Mouse (Mus musculus) limb, embryonic 11.5 days (tissue): ENCODE measurements around the gene Tas2r131. TPM values are rescaled to one million over a fixed set of nuclear protein-coding genes. Genes with fewer than 3 reads are reported as not detected.
"Not testable (repeated sequence)": the region's sequence is repeated elsewhere in the genome, so short reads cannot be mapped to it uniquely, and the experiment has no call there.

Experiments
- ATAC-seq: fragments of 200-750 bp; cut with Nextera tagmentation; 2 replicates; pipeline ENCODE4 v1.8.0; 2017; ENCODE audit warnings: low read depth; ENCODE audit not compliant: insufficient number of reproducible peaks, low FRiP score, low TSS enrichment
- DNase-seq: peaks from one replicate; pipeline ENCODE4 v3.0.0-alpha.2; 2015; ENCODE audit warnings: low spot score
- H3K27ac ChIP-seq: fragments of 300-500 bp; sonication (generic); replicated peaks from 2 replicates; pipeline ENCODE4 v1.5.1; 2014; ENCODE audit warnings: low read depth, mild to moderate bottlenecking, low read length
- H3K27me3 ChIP-seq: fragments of 300-500 bp; sonication (generic); 2 replicates; pipeline ENCODE4 v1.6.1; 2014; ENCODE audit warnings: mild to moderate bottlenecking, low read length, mixed read lengths; ENCODE audit not compliant: control insufficient read depth, insufficient read depth
- H3K36me3 ChIP-seq: fragments of 300-500 bp; sonication (generic); 2 replicates; pipeline ENCODE4 v1.6.1; 2014; ENCODE audit warnings: mild to moderate bottlenecking, low read length, moderate library complexity, mixed read lengths; ENCODE audit not compliant: control insufficient read depth, insufficient read depth
- H3K4me1 ChIP-seq: fragments of 300-500 bp; sonication (generic); 2 replicates; pipeline ENCODE4 v1.6.1; 2014; ENCODE audit warnings: low read length, mixed read lengths; ENCODE audit not compliant: control insufficient read depth, insufficient read depth
- H3K4me2 ChIP-seq: fragments of 300-500 bp; sonication (generic); 2 replicates; pipeline ENCODE4 v1.6.1; 2014; ENCODE audit warnings: low read depth, mild to moderate bottlenecking, moderate library complexity; ENCODE audit not compliant: severe bottlenecking
- H3K4me3 ChIP-seq: fragments of 300-500 bp; sonication (generic); 2 replicates; pipeline ENCODE4 v1.5.1; 2014; ENCODE audit warnings: low read depth, low read length
- H3K9ac ChIP-seq: fragments of 300-500 bp; sonication (generic); 2 replicates; pipeline ENCODE4 v1.6.1; 2014; ENCODE audit warnings: mild to moderate bottlenecking, low read length
- H3K9me3 ChIP-seq: fragments of 300-500 bp; sonication (generic); 2 replicates; pipeline ENCODE4 v1.6.1; 2016; ENCODE audit warnings: low read length; ENCODE audit not compliant: control insufficient read depth
- WGBS: fragments of 180-500 bp; shearing (Covaris S2); extraction: QIAGEN DNeasy Blood & Tissue Kit; methylation state at CpG from one replicate; pipeline ENCODE4 v1.1.7; 2014; 5-methylcytosine and 5-hydroxymethylcytosine counted together
- polyA plus RNA-seq: library from polyadenylated mRNA; unstranded; fragments of >200 nt; fragmentation: Nextera tagmentation; extraction: Ambion mirVana; gene quantifications from 2 replicates; pipeline ENCODE4 v1.2.1, GENCODE M21; 2014

Tas2r131 gene
- polyA plus RNA-seq: not detected in 2 replicates

- no peaks in the 10 kb centered on the region for H3K4me1 ChIP-seq
- WGBS: 81% methylated on average over 1 of the region's 1 CpGs
- no peak for DNase-seq
Observed at GRCm38 (mm10) chr6:132957819-132958218, at the start of gene Tas2r131. Tas2r131 (minus strand) TSS chr6:132957919.

GRCm38 (mm10) chr6:132980865-132981264, 23.1 kb upstream of the Tas2r131 start, which contains the start of gene Tas2r109:
Tas2r109 (minus strand) TSS chr6:132980965.
- Histone ChIP-seq H3K9me3 (no peaks in the 10 kb centered on the region), H3K27ac (no peak within 1 kb of the TSS), H3K4me2 (no peak within 1 kb of the TSS), H3K9ac (no peak within 1 kb of the TSS), H3K27me3 (no peaks in the 10 kb centered on the region), H3K4me3 (no peak within 1 kb of the TSS), H3K4me1 (no peaks in the 10 kb centered on the region), H3K36me3 (no peaks in the 10 kb centered on the region)
- 86% methylated on average over 2 of the region's 2 CpGs for WGBS
- ATAC-seq: no peak
- no peak for DNase-seq

More at GRCm38 (mm10) chr6:132957819-132958218, at the start of gene Tas2r131:
- Histone ChIP-seq H3K9ac (no peak within 1 kb of the TSS), H3K27me3 (no peaks in the 10 kb centered on the region), H3K4me3 (no peak within 1 kb of the TSS), H3K36me3 (no peaks in the 10 kb centered on the region), H3K4me2 (no peak within 1 kb of the TSS), H3K27ac (no peak within 1 kb of the TSS), H3K9me3 (no peaks in the 10 kb centered on the region)
- no peak for ATAC-seq

GRCm38 (mm10) chr6:132950802-132951201, 6.9 kb downstream of the Tas2r131 start, which contains the start of gene Tas2r129:
Tas2r129 (plus strand) TSS chr6:132951102.
- no peaks in the 10 kb centered on the region for H3K9me3 ChIP-seq
- H3K36me3 ChIP-seq: no peaks in the 10 kb centered on the region
- no peaks in the 10 kb centered on the region for H3K27me3 ChIP-seq
- no peaks in the 10 kb centered on the region for H3K4me1 ChIP-seq
- DNase-seq (no peak), ATAC-seq (no peak)
- no peak within 1 kb of the TSS for H3K9ac ChIP-seq
- H3K4me2 ChIP-seq: no peak within 1 kb of the TSS
- H3K27ac ChIP-seq: no peak within 1 kb of the TSS
- no peak within 1 kb of the TSS for H3K4me3 ChIP-seq
- WGBS: 88% methylated on average over 2 of the region's 2 CpGs

- not testable (repeated sequence) for H3K4me2 ChIP-seq, H3K9ac ChIP-seq, H3K9me3 ChIP-seq, H3K36me3 ChIP-seq, ATAC-seq, H3K4me3 ChIP-seq, H3K27ac ChIP-seq, H3K27me3 ChIP-seq, H3K4me1 ChIP-seq, DNase-seq
Observed at GRCm38 (mm10) chr6:132941376-132941775, 16.3 kb downstream of the Tas2r131 start.

GRCm38 (mm10) chr6:132909351-132909750, 48.4 kb downstream of the Tas2r131 start, which contains the start of gene Tas2r125:
Tas2r125 (plus strand) TSS chr6:132909651.
- Histone ChIP-seq H3K9ac (no peak within 1 kb of the TSS), H3K36me3 (no peaks in the 10 kb centered on the region), H3K27me3 (no peaks in the 10 kb centered on the region), H3K27ac (no peak within 1 kb of the TSS), H3K9me3 (no peaks in the 10 kb centered on the region), H3K4me3 (no peak within 1 kb of the TSS), H3K4me2 (no peak within 1 kb of the TSS), H3K4me1 (no peaks in the 10 kb centered on the region)
- ATAC-seq (no peak), DNase-seq (no peak)
- WGBS: 84% methylated on average over 3 of the region's 3 CpGs

Other genes with a start within 250 kb of the Tas2r131 start
- not detected in 2 replicates for gene Tas2r122, start 246.0 kb downstream of the Tas2r131 start, polyA plus RNA-seq
- gene Tas2r115, start 219.9 kb downstream of the Tas2r131 start, polyA plus RNA-seq: not detected in 2 replicates
- not detected in 2 replicates for gene Tas2r124, start 203.2 kb downstream of the Tas2r131 start, polyA plus RNA-seq
- not detected in 2 replicates for gene Tas2r102, start 195.8 kb downstream of the Tas2r131 start, polyA plus RNA-seq
- not detected in 2 replicates for gene Tas2r136, start 179.8 kb downstream of the Tas2r131 start, polyA plus RNA-seq
- not detected in 2 replicates for gene Tas2r117, start 155.1 kb downstream of the Tas2r131 start, polyA plus RNA-seq
- gene Tas2r123, start 110.8 kb downstream of the Tas2r131 start, polyA plus RNA-seq: not detected in 2 replicates
- gene Tas2r116, start 102.5 kb downstream of the Tas2r131 start, polyA plus RNA-seq: not detected in 2 replicates
- gene Tas2r110, start 89.9 kb downstream of the Tas2r131 start, polyA plus RNA-seq: not detected in 2 replicates
- gene Tas2r113, start 64.9 kb downstream of the Tas2r131 start, polyA plus RNA-seq: not detected in 2 replicates
- not detected in 2 replicates for gene Tas2r125, start 48.3 kb downstream of the Tas2r131 start, polyA plus RNA-seq
- gene Tas2r129, start 6.8 kb downstream of the Tas2r131 start, polyA plus RNA-seq: not detected in 2 replicates
- not detected in 2 replicates for gene Tas2r109, start 23.0 kb upstream of the Tas2r131 start, polyA plus RNA-seq
- gene Tas2r103, start 79.2 kb upstream of the Tas2r131 start, polyA plus RNA-seq: not detected in 2 replicates
- gene Tas2r140, start 97.9 kb upstream of the Tas2r131 start, polyA plus RNA-seq: not detected in 2 replicates
- 68.2 and 70.8 TPM in 2 replicates for gene Smim10l1, start 147.0 kb upstream of the Tas2r131 start, polyA plus RNA-seq